Mouse (Mus musculus): ENCODE measurements at regions not wholly inside any gene's neighbourhood (a gene's known extent, or its start where the extent isn't known, plus 50 kb on each side); places are given as distances from the start of the nearest gene placed in this dataset.

- Histone ChIP-seq H3K4me1 (ENCODE audit: control insufficient read depth, insufficient read depth, insufficient read length) (peaks cover 5% of the 10 kb centered on the region; the same call in 1 of the 2 replicates), H3K27ac (ENCODE audit: insufficient read depth, low read length) (no peak overlapping the region), H3K27me3 (ENCODE audit: control insufficient read depth, insufficient read depth, low read length) (no peaks in the 10 kb centered on the region), H3K36me3 (ENCODE audit: control insufficient read depth, insufficient read depth, low read length) (no peaks in the 10 kb centered on the region), H3K4me3 (ENCODE audit: extremely low read depth, insufficient read depth, insufficient read length) (no peak overlapping the region)
- TF ChIP-seq CTCF (IDR thresholded peaks at IDR 0.05; ENCODE audit: extremely low read depth, insufficient read depth, insufficient read length, insufficient replicate concordance), result no peak
- no peak for TF ChIP-seq POLR2A (IDR thresholded peaks at IDR 0.05; ENCODE audit: low read depth, low read length)
- no peak for DNase-seq (ENCODE audit: low read depth in 1 of 2, low spot score in 2 of 2)
- 77% methylated on average over 4 of the region's 4 CpGs for WGBS
These were observed 84.0 kb downstream of the Kctd12 start for GRCm38 (mm10) chr14:102898445-102898844.

GRCm38 (mm10) chr14:102897039-102897438 is 85.4 kb downstream of the Kctd12 start:
- Histone ChIP-seq H3K27ac (ENCODE audit: insufficient read depth, low read length) (no peak overlapping the region), H3K4me1 (ENCODE audit: control insufficient read depth, insufficient read depth, insufficient read length) (no peaks in the 10 kb centered on the region), H3K36me3 (ENCODE audit: control insufficient read depth, insufficient read depth, low read length) (no peaks in the 10 kb centered on the region), H3K27me3 (ENCODE audit: control insufficient read depth, insufficient read depth, low read length) (no peaks in the 10 kb centered on the region), H3K4me3 (ENCODE audit: extremely low read depth, insufficient read depth, insufficient read length) (no peak overlapping the region)
- no peak for DNase-seq (ENCODE audit: low read depth in 1 of 2, low spot score in 2 of 2)
- 98% methylated on average over 1 of the region's 1 CpGs for WGBS
- TF ChIP-seq POLR2A (IDR thresholded peaks at IDR 0.05; ENCODE audit: low read depth, low read length) (no peak), CTCF (IDR thresholded peaks at IDR 0.05; ENCODE audit: extremely low read depth, insufficient read depth, insufficient read length, insufficient replicate concordance) (no peak)

DNA sequence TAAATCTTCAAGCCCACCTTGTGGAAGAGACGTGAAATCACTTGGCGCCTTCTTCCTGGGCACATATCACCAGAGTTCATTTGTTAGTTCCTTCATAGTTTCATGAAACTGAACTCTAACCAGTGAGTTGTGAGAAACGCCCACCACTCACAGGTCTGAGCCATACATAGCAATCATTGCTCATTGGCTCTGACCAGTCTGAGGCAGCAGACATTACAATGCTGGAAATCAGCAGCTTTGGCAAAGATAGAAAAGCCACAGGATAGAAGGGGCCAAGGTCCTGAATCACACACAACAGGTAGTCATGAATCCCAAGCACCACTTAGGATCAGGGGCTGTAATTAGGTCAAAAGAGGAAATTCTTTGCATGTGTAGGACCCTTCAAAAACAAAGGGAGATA is 85.9 kb downstream of the Kctd12 start:
- Histone ChIP-seq H3K36me3 (ENCODE audit: control insufficient read depth, insufficient read depth, low read length) (no peaks in the 10 kb centered on the region), H3K4me3 (ENCODE audit: extremely low read depth, insufficient read depth, insufficient read length) (no peak overlapping the region), H3K4me1 (ENCODE audit: control insufficient read depth, insufficient read depth, insufficient read length) (no peaks in the 10 kb centered on the region), H3K27me3 (ENCODE audit: control insufficient read depth, insufficient read depth, low read length) (no peaks in the 10 kb centered on the region), H3K27ac (ENCODE audit: insufficient read depth, low read length) (no peak overlapping the region)
- TF ChIP-seq CTCF (IDR thresholded peaks at IDR 0.05; ENCODE audit: extremely low read depth, insufficient read depth, insufficient read length, insufficient replicate concordance) (no peak), POLR2A (IDR thresholded peaks at IDR 0.05; ENCODE audit: low read depth, low read length) (no peak)
- no peak for DNase-seq (ENCODE audit: low read depth in 1 of 2, low spot score in 2 of 2)
- 79% methylated on average over 3 of the region's 3 CpGs for WGBS

DNA sequence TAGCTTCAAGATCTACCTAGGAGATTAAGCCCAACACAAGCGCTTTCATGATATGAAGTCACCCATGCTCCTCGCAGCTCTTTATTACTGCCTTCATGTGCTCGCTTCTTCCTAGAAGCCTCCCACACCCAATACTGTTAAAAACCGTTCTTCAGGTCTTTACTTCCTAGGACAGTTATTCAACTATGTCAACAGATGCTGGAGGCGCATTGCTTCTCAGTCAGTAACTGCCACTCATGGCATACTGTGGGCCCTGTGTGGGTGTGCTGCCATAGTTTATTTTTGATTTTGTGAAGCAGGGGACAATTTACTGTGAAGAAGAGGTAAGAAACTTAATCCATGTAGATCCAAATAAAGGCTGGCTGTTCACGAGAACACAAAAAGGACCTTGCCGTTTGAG is 89.2 kb downstream of the Kctd12 start:
- no peak overlapping the region for H3K27ac ChIP-seq (ENCODE audit: insufficient read depth, low read length)
- H3K4me3 ChIP-seq (ENCODE audit: extremely low read depth, insufficient read depth, insufficient read length), result no peak overlapping the region
- no peaks in the 10 kb centered on the region for H3K4me1 ChIP-seq (ENCODE audit: control insufficient read depth, insufficient read depth, insufficient read length)
- no peak for DNase-seq (ENCODE audit: low read depth in 1 of 2, low spot score in 2 of 2)
- WGBS, result 84% methylated on average over 7 of the region's 7 CpGs
- H3K36me3 ChIP-seq (ENCODE audit: control insufficient read depth, insufficient read depth, low read length), result no peaks in the 10 kb centered on the region
- TF ChIP-seq POLR2A (IDR thresholded peaks at IDR 0.05; ENCODE audit: low read depth, low read length) (no peak), CTCF (IDR thresholded peaks at IDR 0.05; ENCODE audit: extremely low read depth, insufficient read depth, insufficient read length, insufficient replicate concordance) (no peak)
- no peaks in the 10 kb centered on the region for H3K27me3 ChIP-seq (ENCODE audit: control insufficient read depth, insufficient read depth, low read length)

DNA sequence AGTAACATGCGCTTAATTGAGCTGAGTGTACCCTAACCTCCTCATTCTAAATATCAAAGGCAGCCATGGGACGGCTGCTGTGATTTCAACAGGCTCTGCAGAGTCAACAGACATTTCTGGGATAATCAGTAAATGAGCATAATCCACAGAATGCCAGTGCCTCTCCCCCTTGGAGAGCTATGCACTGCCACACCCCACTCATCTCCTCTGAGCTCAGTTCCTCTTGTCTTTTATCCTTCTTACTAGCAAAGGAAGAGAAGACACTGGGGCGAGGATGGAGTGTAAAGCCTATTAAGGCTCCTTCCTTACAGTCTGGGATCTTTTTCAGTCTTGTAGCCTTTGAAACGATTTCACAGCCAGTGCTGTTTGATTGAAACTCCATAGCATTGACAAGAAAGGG is 90.9 kb downstream of the Kctd12 start:
- Histone ChIP-seq H3K27me3 (ENCODE audit: control insufficient read depth, insufficient read depth, low read length) (no peaks in the 10 kb centered on the region), H3K4me1 (ENCODE audit: control insufficient read depth, insufficient read depth, insufficient read length) (no peaks in the 10 kb centered on the region), H3K27ac (ENCODE audit: insufficient read depth, low read length) (no peak overlapping the region), H3K36me3 (ENCODE audit: control insufficient read depth, insufficient read depth, low read length) (no peaks in the 10 kb centered on the region), H3K4me3 (ENCODE audit: extremely low read depth, insufficient read depth, insufficient read length) (no peak overlapping the region)
- 68% methylated on average over 4 of the region's 4 CpGs for WGBS
- TF ChIP-seq POLR2A (IDR thresholded peaks at IDR 0.05; ENCODE audit: low read depth, low read length), result no peak
- DNase-seq (ENCODE audit: low read depth in 1 of 2, low spot score in 2 of 2), result no peak

DNA sequence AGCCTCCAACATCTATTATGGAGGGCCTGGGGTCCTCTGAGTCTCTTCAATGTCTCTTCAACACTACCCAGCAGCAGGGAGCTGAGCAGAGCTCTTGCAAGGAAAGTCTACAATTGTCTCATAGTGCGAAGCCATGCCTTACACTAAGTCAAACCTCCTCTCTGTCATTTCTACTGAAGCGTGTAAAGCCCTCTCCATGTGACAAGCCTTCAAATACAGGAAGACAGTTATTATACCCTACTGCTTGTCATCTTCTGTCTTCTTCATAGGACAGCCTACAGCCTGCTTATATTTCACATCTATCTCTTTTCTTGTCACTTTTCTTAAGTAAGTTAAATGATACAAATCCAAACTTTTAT is 97.2 kb downstream of the Kctd12 start:
- TF ChIP-seq CTCF (IDR thresholded peaks at IDR 0.05; ENCODE audit: extremely low read depth, insufficient read depth, insufficient read length, insufficient replicate concordance), result no peak
- TF ChIP-seq POLR2A (IDR thresholded peaks at IDR 0.05; ENCODE audit: low read depth, low read length), result no peak
- no peak for DNase-seq (ENCODE audit: low read depth in 1 of 2, low spot score in 2 of 2)
- no peaks in the 10 kb centered on the region for H3K36me3 ChIP-seq (ENCODE audit: control insufficient read depth, insufficient read depth, low read length)
- no peak overlapping the region for H3K4me3 ChIP-seq (ENCODE audit: extremely low read depth, insufficient read depth, insufficient read length)
- no peaks in the 10 kb centered on the region for H3K27me3 ChIP-seq (ENCODE audit: control insufficient read depth, insufficient read depth, low read length)
- 52% methylated on average over 2 of the region's 2 CpGs for WGBS
- peaks cover 8% of the 10 kb centered on the region for H3K4me1 ChIP-seq (ENCODE audit: control insufficient read depth, insufficient read depth, insufficient read length)
- no peak overlapping the region for H3K27ac ChIP-seq (ENCODE audit: insufficient read depth, low read length)

DNA sequence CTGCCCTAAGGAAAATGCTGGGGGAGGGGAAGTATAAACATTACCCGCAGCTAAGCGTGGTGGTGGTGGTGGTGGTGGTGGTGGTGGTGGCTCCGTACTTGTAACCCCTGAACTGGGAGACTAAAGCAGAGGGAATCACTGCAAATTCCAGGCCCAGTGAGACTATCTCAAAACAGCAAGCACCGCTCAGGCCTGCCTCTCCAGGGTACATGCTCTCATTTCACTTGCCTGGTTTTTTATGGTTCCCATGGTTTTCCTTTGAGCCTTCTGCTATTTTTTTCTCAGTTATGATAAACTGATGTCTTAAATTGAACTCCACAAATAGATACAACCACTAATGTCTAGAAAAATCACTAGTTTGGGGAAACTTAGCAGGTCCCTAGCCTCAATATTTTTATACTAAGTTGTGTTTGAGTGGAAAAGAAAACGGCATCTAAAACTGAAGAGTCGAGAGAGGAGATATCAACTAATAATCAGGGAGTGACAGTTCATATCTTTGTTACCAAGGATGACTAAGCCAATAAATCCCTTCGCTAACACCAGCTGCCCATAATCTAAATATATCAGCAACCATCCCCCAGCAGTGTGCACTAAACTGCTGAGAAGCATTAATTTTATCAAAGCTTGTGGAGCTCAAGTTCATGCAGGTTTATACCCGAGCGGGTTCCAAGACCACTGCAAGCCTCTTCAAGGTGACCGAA is 97.7 kb downstream of the Kctd12 start:
- H3K4me3 ChIP-seq (ENCODE audit: extremely low read depth, insufficient read depth, insufficient read length), result no peak overlapping the region
- peaks cover 8% of the 10 kb centered on the region for H3K4me1 ChIP-seq (ENCODE audit: control insufficient read depth, insufficient read depth, insufficient read length)
- WGBS, result 83% methylated on average over 10 of the region's 10 CpGs
- TF ChIP-seq CTCF (IDR thresholded peaks at IDR 0.05; ENCODE audit: extremely low read depth, insufficient read depth, insufficient read length, insufficient replicate concordance) (no peak), POLR2A (IDR thresholded peaks at IDR 0.05; ENCODE audit: low read depth, low read length) (no peak)
- no peaks in the 10 kb centered on the region for H3K36me3 ChIP-seq (ENCODE audit: control insufficient read depth, insufficient read depth, low read length)
- H3K27ac ChIP-seq (ENCODE audit: insufficient read depth, low read length), result no peak overlapping the region
- H3K27me3 ChIP-seq (ENCODE audit: control insufficient read depth, insufficient read depth, low read length), result no peaks in the 10 kb centered on the region
- no peak for DNase-seq (ENCODE audit: low read depth in 1 of 2, low spot score in 2 of 2)
